Mouse (Mus musculus): ENCODE measurements around the gene Cyp2c55. TPM values are rescaled to one million over a fixed set of nuclear protein-coding genes. Genes with fewer than 3 reads are reported as not detected.

The Cyp2c55 gene
- polyA plus RNA-seq, 1 experiment from 2014 or later = 0.08 TPM

- H3K9ac ChIP-seq (ENCODE audit: low read depth, low read length) = no peak within 1 kb of the TSS
- 70% methylated on average over 2 of the region's 2 CpGs for WGBS
- ATAC-seq = no peak
- no peaks in the 10 kb centered on the region for H3K36me3 ChIP-seq (ENCODE audit: control insufficient read depth, insufficient read depth, low read length)
- no peaks in the 10 kb centered on the region for H3K4me1 ChIP-seq (ENCODE audit: control insufficient read depth, insufficient read depth, low read depth, low read length)
- H3K4me3 ChIP-seq (ENCODE audit: low read length) = no peak within 1 kb of the TSS
- H3K27me3 ChIP-seq (replicated peaks; ENCODE audit: control insufficient read depth, insufficient read depth, low read length) = no peaks in the 10 kb centered on the region
- H3K4me2 ChIP-seq (ENCODE audit: low read length) = no peak within 1 kb of the TSS
- H3K9me3 ChIP-seq (ENCODE audit: control insufficient read depth, low read length) = no peaks in the 10 kb centered on the region
- H3K27ac ChIP-seq (ENCODE audit: low read depth, low read length) = no peak within 1 kb of the TSS
These were observed 53.9 kb downstream of the Cyp2c55 start, which contains the start of gene Cyp2c65 for GRCm38 (mm10) chr19:39060719-39061118. Gene Cyp2c65, plus strand, starts transcription at chr19:39061015.

Small RNA genes lying within 50 kb of the gene (microRNA-seq; reads per million reads assigned to microRNA genes)
- gene Gm23800 = not detected

Other genes with a start within 250 kb of the Cyp2c55 start
- 3.3 and 4.2 TPM in 2 replicates for gene Noc3l, start 187.8 kb upstream of the Cyp2c55 start, polyA plus RNA-seq (2015; fragmentation: Nextera tagmentation; extraction: Ambion mirVana)
- 5.6 and 5.8 TPM in 2 replicates for gene Tbc1d12, start 170.4 kb upstream of the Cyp2c55 start, polyA plus RNA-seq (2015; fragmentation: Nextera tagmentation; extraction: Ambion mirVana)
- gene Hells, start 76.1 kb upstream of the Cyp2c55 start, polyA plus RNA-seq (2015; fragmentation: Nextera tagmentation; extraction: Ambion mirVana) = 6.9 and 9.8 TPM in 2 replicates
- gene Cyp2c65, start 54.0 kb downstream of the Cyp2c55 start, polyA plus RNA-seq (2015; fragmentation: Nextera tagmentation; extraction: Ambion mirVana) = 0.08 TPM in 1 of 2 replicates, not detected in the other
- gene Cyp2c66, start 106.9 kb downstream of the Cyp2c55 start, polyA plus RNA-seq (2015; fragmentation: Nextera tagmentation; extraction: Ambion mirVana) = not detected in 2 replicates

Data from hindbrain, embryonic 16.5 days (tissue).